Mouse (Mus musculus): ENCODE measurements around the gene Rbp7.
"Not testable (repeated sequence)": the region's sequence is repeated elsewhere in the genome, so short reads cannot be mapped to it uniquely, and the experiment has no call there.

The Rbp7 gene

GRCm38 (mm10) chr4:149454879-149455278, at the start of gene Rbp7:
Gene Rbp7 (minus strand): TSS chr4:149454978.
- DNase-seq (ENCODE audit: low spot score in 2 of 2) = peak; percentile 27 to 65

- no peak for DNase-seq (ENCODE audit: low spot score in 2 of 2)
Observed at GRCm38 (mm10) chr4:149504363-149504762, 49.6 kb upstream of the Rbp7 start.

GRCm38 (mm10) chr4:149499790-149500189, 45.0 kb upstream of the Rbp7 start:
- no peak for DNase-seq (ENCODE audit: low spot score in 2 of 2)

GRCm38 (mm10) chr4:149498901-149499300, 44.1 kb upstream of the Rbp7 start:
- no peak for DNase-seq (ENCODE audit: low spot score in 2 of 2)

- no peak for DNase-seq (ENCODE audit: low spot score in 2 of 2)
Observed at GRCm38 (mm10) chr4:149496612-149497011, 41.8 kb upstream of the Rbp7 start.

- DNase-seq (ENCODE audit: low spot score in 2 of 2) = no peak
Observed at GRCm38 (mm10) chr4:149491151-149491550, 36.4 kb upstream of the Rbp7 start.

- peak; percentile 73 to 80 for DNase-seq (ENCODE audit: low spot score in 2 of 2)
Observed at GRCm38 (mm10) chr4:149489415-149490240, 34.9 kb upstream of the Rbp7 start.

- DNase-seq (ENCODE audit: low spot score in 2 of 2) = no peak
Observed at GRCm38 (mm10) chr4:149487729-149488128, 33.0 kb upstream of the Rbp7 start.

GRCm38 (mm10) chr4:149485825-149486206, 31.0 kb upstream of the Rbp7 start:
- DNase-seq (ENCODE audit: low spot score in 2 of 2) = peak; percentile 16 to 45

- peak; percentile 93 for DNase-seq (ENCODE audit: low spot score in 2 of 2)
Observed at GRCm38 (mm10) chr4:149485053-149485824, 30.5 kb upstream of the Rbp7 start, which contains the start of the genes Nmnat1 and Lzic. Gene Nmnat1 (minus strand): TSS chr4:149485202. Gene Lzic (plus strand): TSS chr4:149485229.

GRCm38 (mm10) chr4:149484566-149484965, 29.8 kb upstream of the Rbp7 start:
- peak; percentile 35 to 40 for DNase-seq (ENCODE audit: low spot score in 2 of 2)

GRCm38 (mm10) chr4:149477078-149477477, 22.3 kb upstream of the Rbp7 start, which contains the start of gene Tmem274:
Gene Tmem274 (plus strand): TSS chr4:149477378.
- no peak for DNase-seq (ENCODE audit: low spot score in 2 of 2)

- DNase-seq (ENCODE audit: low spot score in 2 of 2) = no peak
Observed at GRCm38 (mm10) chr4:149475096-149475495, 20.3 kb upstream of the Rbp7 start.

- no peak for DNase-seq (ENCODE audit: low spot score in 2 of 2)
Observed at GRCm38 (mm10) chr4:149469557-149469956, 14.8 kb upstream of the Rbp7 start.

- DNase-seq (ENCODE audit: low spot score in 2 of 2) = no peak
Observed at GRCm38 (mm10) chr4:149463435-149463950, 8.7 kb upstream of the Rbp7 start.

GRCm38 (mm10) chr4:149462305-149462971, 7.7 kb upstream of the Rbp7 start:
- DNase-seq (ENCODE audit: low spot score in 2 of 2) = no peak

GRCm38 (mm10) chr4:149461579-149462304, 7.0 kb upstream of the Rbp7 start:
- peak; percentile 43 to 59 for DNase-seq (ENCODE audit: low spot score in 2 of 2)

- not testable (repeated sequence) for DNase-seq (ENCODE audit: low spot score in 2 of 2)
Observed at GRCm38 (mm10) chr4:149460475-149460874, 5.7 kb upstream of the Rbp7 start.

GRCm38 (mm10) chr4:149459425-149459824, 4.6 kb upstream of the Rbp7 start:
- DNase-seq (ENCODE audit: low spot score in 2 of 2) = no peak

GRCm38 (mm10) chr4:149458526-149458925, 3.7 kb upstream of the Rbp7 start:
- DNase-seq (ENCODE audit: low spot score in 2 of 2) = no peak

- peak; percentile 68 for DNase-seq (ENCODE audit: low spot score in 2 of 2)
Observed at GRCm38 (mm10) chr4:149457831-149458430, 3.2 kb upstream of the Rbp7 start.

Data from heart, adult 9 months (tissue).